Comparison of ENCODE assay signal across 14 mouse cellular contexts in genomic region chr14:76379411-76379810, GRCm38 (mm10). TPM values are rescaled to one million over a fixed set of nuclear protein-coding genes. Genes with fewer than 3 reads are reported as not detected.
A peak's percentile ranks its signal among the peaks of the same experiment; 100 is the strongest.
DNase-seq lines count a peak whose midpoint lies in the region.
"Had no signal": no experiment of that assay in that cellular context is flagged by ENCODE, and none has a peak within 500 bp of the region (broad histone marks: within the 10 kb centered on the region; RNA-seq: fewer than 3 reads in every experiment).

No protein-coding gene starts in this region.

- peak; percentile 37 for DNase-seq in adrenal gland, postnatal 10 days
- DNase-seq in adrenal gland, postnatal 25 days: no peak
- peak; percentile 46 for DNase-seq in gastrocnemius, adult 18-20 months (ENCODE audit: low spot score)
- no peak for DNase-seq in gastrocnemius, postnatal 4 days (ENCODE audit: low spot score in 2 of 2)
- peak; percentile 60 for DNase-seq in skeletal muscle tissue, adult 2 months (ENCODE audit: low read depth, low spot score)
- DNase-seq: adrenal gland, adult 2 months; adrenal gland, postnatal 36 days; B cell, adult 2 months; cerebellum, adult 11-12 months; cerebellum, adult 2 months; cerebellum, adult 9-10 months; cerebellum, postnatal 10 days; cerebellum, postnatal 25 days; forebrain, postnatal 0 days had no signal

RNA-seq across cellular contexts. Expression of gene Tsc22d1, which starts 35.4 kb away (rescaled TPM):
- 100 to 1,000 TPM; 737 to 939 TPM for total RNA-seq in adrenal gland, postnatal 10 days (2021)
- 968 and 1,277 TPM in 2 replicates for total RNA-seq in adrenal gland, postnatal 25 days (2021)
- 100 to 1,000 TPM; 110 to 142 TPM for total RNA-seq in gastrocnemius, adult 18-20 months (2021)
- 100 to 1,000 TPM; 244 to 259 TPM for total RNA-seq in gastrocnemius, postnatal 4 days (2021)

Comparison
In these comparisons a context has a peak if more than half of its experiments do, and no peak if none do; other contexts are left out.
1. DNase-seq: peak in adrenal gland, postnatal 10 days (single experiment), gastrocnemius, adult 18-20 months (single experiment) and skeletal muscle tissue, adult 2 months (single experiment); none in adrenal gland, postnatal 25 days (single experiment) and gastrocnemius, postnatal 4 days (0 of 2).